Mouse (Mus musculus): ENCODE measurements at regions not wholly inside any gene's neighbourhood (a gene's known extent, or its start where the extent isn't known, plus 50 kb on each side); places are given as distances from the start of the nearest gene placed in this dataset.

GRCm38 (mm10) chr7:115408915-115409314 lies 629.7 kb downstream of the Sox6 start:
- no peak overlapping the region for H3K27ac ChIP-seq
- WGBS, result 28% methylated on average over 2 of the region's 2 CpGs
- no peak for TF ChIP-seq CTCF (IDR thresholded peaks at IDR 0.05; ENCODE audit: low read depth)
- DNase-seq (ENCODE audit: low spot score) (no peak), ATAC-seq (no peak)
- H3K9ac ChIP-seq (replicated peaks; ENCODE audit: low read length), result no peak overlapping the region
- H3K4me3 ChIP-seq (ENCODE audit: low read length), result no peak overlapping the region
- H3K4me1 ChIP-seq (ENCODE audit: insufficient read depth, low read length), result peaks cover 5% of the 10 kb centered on the region
- H3K4me2 ChIP-seq (ENCODE audit: low read depth, low read length), result no peak overlapping the region
- H3K9me3 ChIP-seq (ENCODE audit: low read length), result no peaks in the 10 kb centered on the region
- no peaks in the 10 kb centered on the region for H3K36me3 ChIP-seq (ENCODE audit: insufficient read depth, low read length)
- H3K27me3 ChIP-seq (ENCODE audit: insufficient read depth, low read length), result no peaks in the 10 kb centered on the region

GRCm38 (mm10) chr7:115410501-115411230 lies 627.9 kb downstream of the Sox6 start:
- Histone ChIP-seq H3K9ac (replicated peaks; ENCODE audit: low read length) (no peak overlapping the region), H3K36me3 (ENCODE audit: insufficient read depth, low read length) (no peaks in the 10 kb centered on the region), H3K4me3 (ENCODE audit: low read length) (no peak overlapping the region), H3K27ac (no peak overlapping the region), H3K4me2 (ENCODE audit: low read depth, low read length) (no peak overlapping the region), H3K9me3 (ENCODE audit: low read length) (no peaks in the 10 kb centered on the region), H3K27me3 (ENCODE audit: insufficient read depth, low read length) (no peaks in the 10 kb centered on the region), H3K4me1 (ENCODE audit: insufficient read depth, low read length) (peaks cover 5% of the 10 kb centered on the region)
- no peak for ATAC-seq
- peak; percentile 12 for DNase-seq (ENCODE audit: low spot score)
- TF ChIP-seq CTCF (IDR thresholded peaks at IDR 0.05; ENCODE audit: low read depth), result no peak
- WGBS, result 59% methylated on average over 17 of the region's 17 CpGs

- TF ChIP-seq CTCF (IDR thresholded peaks at IDR 0.05; ENCODE audit: low read depth), result no peak
- Histone ChIP-seq H3K9ac (replicated peaks; ENCODE audit: low read length) (no peak overlapping the region), H3K4me1 (ENCODE audit: insufficient read depth, low read length) (peaks cover 5% of the 10 kb centered on the region), H3K4me3 (ENCODE audit: low read length) (no peak overlapping the region), H3K36me3 (ENCODE audit: insufficient read depth, low read length) (no peaks in the 10 kb centered on the region), H3K27ac (no peak overlapping the region), H3K9me3 (ENCODE audit: low read length) (no peaks in the 10 kb centered on the region), H3K27me3 (ENCODE audit: insufficient read depth, low read length) (no peaks in the 10 kb centered on the region), H3K4me2 (ENCODE audit: low read depth, low read length) (no peak overlapping the region)
- DNase-seq (ENCODE audit: low spot score) (peak; percentile 68), ATAC-seq (0 out of 2 replicates have a peak, but pooled peaks have one; percentile 51)
- 30% methylated on average over 2 of the region's 2 CpGs for WGBS
These were observed 627.1 kb downstream of the Sox6 start for GRCm38 (mm10) chr7:115411456-115411855.

GRCm38 (mm10) chr7:115415147-115415561 lies 623.4 kb downstream of the Sox6 start:
- H3K9ac ChIP-seq (replicated peaks; ENCODE audit: low read length), result no peak overlapping the region
- H3K27me3 ChIP-seq (ENCODE audit: insufficient read depth, low read length), result no peaks in the 10 kb centered on the region
- H3K36me3 ChIP-seq (ENCODE audit: insufficient read depth, low read length), result no peaks in the 10 kb centered on the region
- H3K4me3 ChIP-seq (ENCODE audit: low read length), result no peak overlapping the region
- no peak for ATAC-seq
- H3K4me1 ChIP-seq (ENCODE audit: insufficient read depth, low read length), result peaks cover 5% of the 10 kb centered on the region
- WGBS, result 18% methylated on average over 5 of the region's 5 CpGs
- no peak for DNase-seq (ENCODE audit: low spot score)
- no peak overlapping the region for H3K27ac ChIP-seq
- no peak for TF ChIP-seq CTCF (IDR thresholded peaks at IDR 0.05; ENCODE audit: low read depth)
- H3K9me3 ChIP-seq (ENCODE audit: low read length), result no peaks in the 10 kb centered on the region
- H3K4me2 ChIP-seq (ENCODE audit: low read depth, low read length), result no peak overlapping the region

Small RNAs in the stretch of these regions (microRNA-seq; reads per million reads assigned to microRNA genes)
- 0 reads per million in 2 experiments for gene Gm27684

Measured in hindbrain, postnatal 0 days (tissue).